Mouse (Mus musculus): ENCODE data around the gene Pdilt.

The Pdilt gene

GRCm38 (mm10) chr7:119511143-119511542 lies 12.1 kb downstream of the Pdilt start:
- DNase-seq (ENCODE audit: low read depth, low spot score) = no peak

- DNase-seq (ENCODE audit: low read depth, low spot score) = no peak
Measured at GRCm38 (mm10) chr7:119490041-119490780, 33.1 kb downstream of the Pdilt start.

- DNase-seq (ENCODE audit: low read depth, low spot score) = no peak
Measured at GRCm38 (mm10) chr7:119486683-119487082, 36.6 kb downstream of the Pdilt start.

- DNase-seq (ENCODE audit: low read depth, low spot score) = no peak
Measured at GRCm38 (mm10) chr7:119484154-119484553, 39.1 kb downstream of the Pdilt start.

GRCm38 (mm10) chr7:119479256-119479655 lies 44.0 kb downstream of the Pdilt start, which contains the start of gene Umod:
TSS of gene Umod (minus strand) at chr7:119479282.
- DNase-seq (ENCODE audit: low read depth, low spot score) = no peak

GRCm38 (mm10) chr7:119476500-119477389 lies 46.5 kb downstream of the Pdilt start:
- DNase-seq (ENCODE audit: low read depth, low spot score) = no peak

GRCm38 (mm10) chr7:119459185-119459584 lies 64.1 kb downstream of the Pdilt start, which contains the start of gene Gp2:
TSS of gene Gp2 (minus strand) at chr7:119459285.
- DNase-seq (ENCODE audit: low read depth, low spot score) = no peak

- DNase-seq (ENCODE audit: low read depth, low spot score) = no peak
Measured at GRCm38 (mm10) chr7:119454192-119454591, 69.1 kb downstream of the Pdilt start.

- DNase-seq (ENCODE audit: low read depth, low spot score) = no peak
Measured at GRCm38 (mm10) chr7:119443849-119444248, 79.4 kb downstream of the Pdilt start.

GRCm38 (mm10) chr7:119441938-119442337 lies 81.4 kb downstream of the Pdilt start:
- DNase-seq (ENCODE audit: low read depth, low spot score) = no peak

Measured in embryo, embryonic 11.5 days (tissue).